Mouse (Mus musculus): ENCODE measurements around the gene Ptgr1.

DNA sequence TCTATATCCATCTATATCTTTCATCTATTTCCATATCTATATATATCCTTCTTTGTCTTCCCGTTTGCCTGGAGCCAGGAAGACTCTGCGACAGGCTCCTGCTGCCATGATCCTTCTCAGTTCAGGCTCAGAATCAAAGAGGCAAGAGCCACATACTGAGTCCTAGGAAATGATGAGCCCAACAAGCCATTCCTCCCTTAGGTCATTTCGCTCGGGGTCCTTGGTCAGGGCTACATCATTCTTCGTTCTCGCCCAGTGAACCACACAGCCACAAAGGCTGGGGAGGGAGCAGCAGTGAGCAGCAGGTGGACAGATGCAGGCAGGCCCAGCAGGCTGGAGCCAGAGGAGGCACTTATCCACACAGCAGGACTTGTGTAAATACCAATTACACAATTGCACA, 5.5 kb downstream of the Ptgr1 start:
- no peak for TF ChIP-seq CTCF (IDR thresholded peaks at IDR 0.05; ENCODE audit: control insufficient read depth, insufficient read depth, low read length)
- no peak for TF ChIP-seq POLR2A (IDR thresholded peaks at IDR 0.05; ENCODE audit: borderline replicate concordance, control insufficient read depth, low read depth, low read length)
